Mouse (Mus musculus) adrenal gland, postnatal 10 days (tissue): Measurements from ENCODE around the gene Muc2. TPM values are rescaled to one million over a fixed set of nuclear protein-coding genes. Genes with fewer than 3 reads are reported as not detected.
"Not testable (repeated sequence)": the region's sequence is repeated elsewhere in the genome, so short reads cannot be mapped to it uniquely, and the experiment has no call there.

Source experiments
- DNase-seq: peaks from one replicate; pipeline ENCODE4 v3.0.0; 2021; ENCODE audit warnings: mixed read lengths
- long read RNA-seq, 2 experiments: library from polyadenylated mRNA; stranded (forward); transcript quantifications; one replicate each; pipeline ENCODE4 v2.0.0; 2021
- total RNA-seq, 2 experiments: library from RNA; stranded (reverse); gene quantifications; 2 replicates each; pipeline ENCODE4 v1.2.3; 2021

The Muc2 gene
- 1 to 10 TPM; 1.8 to 1.9 TPM for total RNA-seq
- long read RNA-seq, experiment 1, result 0 reads
- long read RNA-seq, experiment 2, result 0 reads

DNA sequence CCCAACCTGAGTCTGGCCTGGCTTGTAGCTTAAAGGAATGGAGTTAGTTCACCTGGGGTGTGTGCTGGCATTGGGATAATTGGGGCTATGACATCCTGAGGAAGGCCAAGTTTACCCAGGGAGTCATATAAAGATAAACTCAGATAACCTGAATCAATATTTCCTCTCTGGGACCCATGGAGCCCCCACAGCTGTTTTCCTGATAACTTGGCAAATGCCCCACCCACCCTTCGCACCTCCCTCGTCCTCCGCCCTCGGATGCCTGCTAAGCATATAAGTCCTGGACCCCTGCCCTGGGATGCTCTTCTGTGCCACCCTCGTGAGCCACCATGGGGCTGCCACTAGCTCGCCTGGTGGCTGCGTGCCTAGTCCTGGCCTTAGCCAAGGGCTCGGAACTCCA lies at the start of gene Muc2:
TSS of gene Muc2 (plus strand) at position 301 of the 400 bp plus-strand sequence.
- no peak for DNase-seq

DNA sequence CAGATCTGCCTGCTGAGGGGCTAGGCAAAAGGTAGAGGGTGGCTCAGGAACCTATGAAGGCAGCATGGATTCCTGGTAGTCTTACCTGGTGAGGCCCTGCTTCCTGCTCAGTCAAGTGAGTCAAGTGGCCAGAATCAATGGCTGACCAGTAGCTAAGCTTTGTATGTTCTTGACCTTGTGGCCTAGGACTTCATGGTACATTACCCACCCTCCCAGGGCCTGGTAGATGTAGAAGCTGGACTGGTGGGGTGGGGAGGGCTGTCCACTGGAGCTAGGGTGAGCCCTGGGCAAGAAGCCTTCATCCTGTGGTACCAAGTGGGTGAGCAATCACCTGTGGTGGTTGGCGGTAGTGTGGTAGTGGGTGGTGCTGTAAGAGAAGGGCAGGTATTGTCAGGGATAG lies 47.8 kb upstream of the Muc2 start:
- DNase-seq, result no peak

DNA sequence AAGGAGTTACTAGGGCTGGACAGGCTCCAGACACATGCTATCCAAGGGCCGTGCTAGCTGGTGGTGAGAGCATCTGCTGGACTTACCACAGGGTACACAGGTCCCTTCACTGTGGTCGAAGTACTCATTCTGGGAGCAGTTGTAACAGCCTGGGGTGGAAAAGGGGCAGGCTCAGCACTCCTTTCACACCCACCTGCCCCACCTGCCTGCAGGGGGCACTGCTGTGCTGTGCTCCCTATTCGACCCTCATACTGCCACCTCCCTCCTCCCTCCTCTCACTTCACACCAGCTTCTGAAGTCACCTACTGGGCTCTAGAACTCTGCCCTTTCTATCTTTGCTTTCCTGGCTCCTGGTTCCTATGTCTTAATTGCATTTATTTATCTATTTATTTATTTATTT lies 47.0 kb upstream of the Muc2 start:
- DNase-seq, result peak; percentile 30

DNA sequence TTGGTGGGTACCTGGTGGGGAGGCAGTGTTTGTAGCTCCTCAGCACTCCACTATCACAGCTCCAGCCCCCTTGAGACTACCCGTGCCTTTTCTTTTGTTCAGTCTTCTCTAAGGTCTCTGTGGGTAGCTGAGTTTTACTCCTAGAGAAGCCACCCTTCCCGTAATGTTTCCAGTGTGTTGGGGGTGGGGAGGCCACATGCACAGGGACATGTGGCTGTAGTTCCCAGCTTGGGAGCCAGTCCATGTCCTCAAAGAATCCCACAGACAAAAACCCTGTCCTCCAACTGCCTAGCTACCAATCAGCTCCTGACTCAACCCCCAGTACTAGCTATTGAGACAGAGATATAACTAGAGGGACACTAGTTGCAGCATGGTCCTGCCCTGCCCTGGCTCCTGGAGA lies 43.1 kb upstream of the Muc2 start:
- DNase-seq, result no peak

DNA sequence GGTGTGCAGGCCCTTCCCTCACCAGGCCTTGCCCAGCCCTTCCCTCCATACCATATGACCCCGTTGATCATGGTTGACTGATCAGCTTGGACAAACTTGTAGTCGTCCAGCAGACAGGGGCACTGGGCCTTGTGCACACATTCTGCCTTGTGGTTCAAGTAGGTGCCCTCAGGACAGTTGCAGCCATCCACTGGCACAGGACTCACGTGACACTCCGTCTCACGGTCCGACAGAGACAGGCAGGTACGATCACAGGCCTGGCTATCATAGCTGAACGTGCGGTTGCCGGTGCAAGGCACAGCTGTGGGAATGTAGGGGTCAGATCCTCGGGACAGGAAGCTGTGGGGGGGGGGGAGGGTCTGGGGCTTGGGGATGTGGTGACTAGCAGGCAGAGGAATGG lies 42.3 kb upstream of the Muc2 start:
- DNase-seq, result no peak

DNA sequence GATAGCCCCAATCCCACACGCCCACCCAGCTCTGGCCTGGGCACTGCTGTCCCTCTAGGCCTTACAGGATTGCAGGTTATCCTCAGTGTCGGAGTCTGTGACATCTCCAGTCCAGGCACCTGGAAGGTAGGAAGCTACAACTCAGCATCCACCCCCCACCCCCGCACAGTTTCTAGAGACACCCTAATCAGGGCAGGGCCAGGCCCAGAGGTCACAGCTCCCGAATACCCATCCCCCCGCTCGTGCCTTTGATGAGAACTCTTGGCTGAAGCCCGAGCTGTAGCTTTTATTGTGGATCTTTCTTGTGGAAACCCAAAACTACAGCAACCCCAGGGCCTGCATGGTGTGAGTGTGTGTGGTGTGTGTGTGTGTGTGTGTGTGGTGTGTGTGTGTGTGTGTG lies 37.9 kb upstream of the Muc2 start:
- DNase-seq, result no peak

DNA sequence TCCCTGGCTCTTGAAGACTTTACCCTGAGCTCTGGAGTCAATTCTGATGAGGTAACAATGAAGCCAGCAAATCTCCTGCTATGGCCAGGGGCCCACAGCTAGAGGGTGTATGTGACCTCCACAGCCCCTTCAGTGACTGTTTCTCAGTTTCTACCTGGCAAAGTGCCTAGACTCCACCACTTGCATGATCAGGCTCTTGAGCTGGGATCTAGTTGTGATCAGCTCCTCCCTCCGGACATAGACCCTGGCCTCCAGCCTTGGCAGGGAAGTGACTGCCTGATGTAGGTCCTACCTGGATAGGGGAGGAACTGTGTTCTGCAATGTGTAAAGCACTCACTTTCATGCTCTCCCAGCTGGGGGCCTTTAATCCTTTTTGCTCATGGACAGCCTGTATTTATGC lies 29.8 kb upstream of the Muc2 start:
- no peak for DNase-seq

DNA sequence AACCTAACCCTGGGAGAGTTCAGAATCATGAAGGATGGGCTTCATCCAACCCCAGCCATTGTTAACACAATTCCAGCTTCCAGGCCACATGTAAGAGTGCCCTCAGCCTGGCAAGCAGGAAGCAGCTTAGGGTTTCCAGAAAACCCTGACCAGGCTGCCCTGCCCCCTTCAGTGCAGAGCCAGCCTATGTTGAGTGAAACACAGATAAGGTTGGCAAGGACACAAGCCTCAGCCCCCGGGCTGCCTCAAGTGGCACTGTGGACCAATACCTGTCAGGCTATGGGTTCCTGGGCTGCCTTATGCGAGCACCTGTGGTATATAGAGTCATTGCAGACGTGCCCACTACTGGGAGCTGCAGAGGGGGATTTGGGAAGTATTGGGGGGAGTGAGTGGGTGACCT lies 28.7 kb upstream of the Muc2 start:
- no peak for DNase-seq

DNA sequence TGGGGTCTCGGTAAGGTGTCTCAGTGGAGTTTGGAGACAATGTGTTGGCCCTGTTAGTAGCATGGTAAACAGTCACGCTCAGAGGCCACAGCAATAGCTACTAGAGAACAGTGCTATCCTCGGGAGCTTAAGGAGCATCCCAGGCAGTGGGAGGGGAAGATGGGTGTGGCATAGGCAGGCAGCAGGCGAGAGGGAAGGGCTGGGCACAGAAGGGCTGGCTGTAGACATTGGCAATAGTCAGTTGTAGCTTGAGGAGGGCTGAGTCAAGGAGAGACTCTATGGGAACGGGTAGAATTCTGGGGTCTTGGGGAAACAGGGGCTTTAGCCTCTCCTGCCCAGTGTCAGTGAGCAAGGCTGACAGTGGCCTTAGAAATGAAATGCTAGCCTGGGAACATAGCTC lies 27.9 kb upstream of the Muc2 start:
- no peak for DNase-seq

DNA sequence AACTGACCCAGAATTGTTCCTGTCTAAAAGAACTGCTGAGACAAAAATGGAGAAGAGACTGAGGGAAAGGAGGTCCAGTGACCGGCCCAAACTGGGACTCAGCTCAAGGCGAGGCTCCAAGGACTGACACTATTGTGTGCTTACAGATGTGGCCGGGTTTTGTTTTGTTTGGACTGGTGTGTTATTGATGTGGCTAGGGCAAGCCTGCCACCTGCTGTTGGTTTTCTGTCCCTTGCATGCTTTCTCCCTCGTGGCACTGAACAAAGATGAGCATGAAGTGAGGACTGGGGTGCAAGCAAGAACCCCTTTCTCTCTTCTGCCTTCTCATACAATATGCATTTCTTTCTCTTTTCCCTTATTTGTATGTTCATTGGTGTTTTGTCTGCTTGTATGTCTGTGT lies 23.9 kb upstream of the Muc2 start:
- DNase-seq, result peak; percentile 61

DNA sequence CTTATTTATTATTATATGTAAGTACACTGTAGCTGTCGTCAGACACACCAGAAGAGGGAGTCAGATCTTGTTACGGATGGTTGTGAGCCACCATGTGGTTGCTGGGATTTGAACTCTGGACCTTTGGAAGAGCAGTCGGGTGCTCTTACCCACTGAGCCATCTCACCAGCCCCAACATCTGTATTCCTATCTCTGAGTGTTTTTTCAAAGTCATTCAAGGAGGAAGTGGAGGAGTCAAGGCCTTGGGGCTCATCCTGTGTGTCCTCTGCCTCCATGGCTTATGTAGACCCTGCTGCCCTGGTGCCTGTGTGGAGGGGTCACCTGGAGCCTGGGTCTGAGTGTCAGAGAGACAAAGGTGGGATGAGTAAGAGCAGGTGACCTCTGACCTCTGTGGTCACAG lies 21.0 kb upstream of the Muc2 start:
- not testable (repeated sequence) for DNase-seq

DNA sequence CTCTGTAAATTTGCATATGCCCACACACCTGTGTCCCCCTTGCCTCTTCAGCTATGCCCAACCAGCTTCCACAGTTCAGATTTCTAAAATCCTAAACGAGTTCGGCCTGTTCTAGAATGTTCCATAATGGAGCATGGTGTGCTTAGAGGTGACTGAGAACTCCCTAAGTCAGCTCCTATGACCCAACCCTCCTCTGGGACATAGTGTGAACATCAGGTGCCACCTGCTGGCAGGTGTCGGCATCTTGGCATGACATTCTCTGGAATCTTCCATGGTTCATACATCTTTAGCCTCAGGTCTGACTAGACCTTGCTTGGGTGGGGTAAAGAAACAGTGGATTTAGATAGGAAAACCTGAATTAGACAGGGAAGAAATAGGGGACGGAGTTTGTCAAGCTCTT lies 19.1 kb upstream of the Muc2 start:
- peak; percentile 19 for DNase-seq

DNA sequence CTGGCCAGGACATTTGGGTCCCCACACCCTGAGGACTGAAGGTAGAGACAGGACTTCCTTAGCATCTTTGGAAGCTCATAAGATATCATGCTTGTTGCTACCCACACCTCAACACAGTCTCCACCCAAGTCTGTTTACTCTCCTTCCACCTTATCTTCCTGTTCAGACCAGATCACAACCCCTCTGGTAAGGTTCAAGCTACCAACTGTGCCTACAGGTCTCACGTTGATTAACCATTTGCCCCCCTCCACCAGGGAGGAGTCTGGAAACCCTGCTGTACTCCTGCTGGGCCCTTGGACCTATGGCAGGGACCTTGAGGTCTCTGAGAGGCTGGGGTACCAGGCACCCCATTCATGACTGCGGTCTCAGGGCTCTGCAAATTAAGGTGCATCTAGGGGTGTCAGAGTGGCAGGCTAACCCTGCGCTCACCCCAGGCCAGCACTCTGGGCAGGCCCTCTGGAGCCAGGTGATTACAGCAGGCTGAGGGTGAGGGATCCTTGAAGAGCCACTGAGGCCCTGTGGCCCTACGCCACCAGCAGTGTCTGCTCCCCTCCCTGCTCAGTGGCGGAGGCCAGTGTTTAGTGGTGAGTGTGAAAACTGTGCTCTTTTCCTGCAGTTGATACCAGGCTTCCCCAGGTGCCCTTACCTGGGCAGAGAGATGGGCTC lies 18.4 kb upstream of the Muc2 start:
- no peak for DNase-seq

DNA sequence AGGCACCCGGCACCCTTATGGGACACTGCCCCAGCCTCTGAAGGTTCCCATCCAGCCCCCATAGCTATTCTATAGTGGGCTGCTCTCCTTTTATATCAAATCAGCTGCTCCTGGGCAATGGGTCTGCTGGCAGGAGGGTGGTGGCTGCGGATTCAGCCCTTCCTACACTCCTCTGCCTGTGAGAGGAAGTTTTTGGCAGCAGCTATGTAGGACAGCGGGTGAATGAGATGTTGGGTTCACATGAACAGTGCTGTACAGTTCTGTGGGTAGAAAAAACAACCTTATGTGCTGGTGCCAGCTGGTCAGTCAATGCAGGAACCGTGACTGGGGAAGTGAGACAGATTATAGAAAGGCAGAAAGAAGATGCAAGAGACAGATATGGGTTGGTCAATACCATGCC lies 11.2 kb upstream of the Muc2 start:
- DNase-seq, result no peak

DNA sequence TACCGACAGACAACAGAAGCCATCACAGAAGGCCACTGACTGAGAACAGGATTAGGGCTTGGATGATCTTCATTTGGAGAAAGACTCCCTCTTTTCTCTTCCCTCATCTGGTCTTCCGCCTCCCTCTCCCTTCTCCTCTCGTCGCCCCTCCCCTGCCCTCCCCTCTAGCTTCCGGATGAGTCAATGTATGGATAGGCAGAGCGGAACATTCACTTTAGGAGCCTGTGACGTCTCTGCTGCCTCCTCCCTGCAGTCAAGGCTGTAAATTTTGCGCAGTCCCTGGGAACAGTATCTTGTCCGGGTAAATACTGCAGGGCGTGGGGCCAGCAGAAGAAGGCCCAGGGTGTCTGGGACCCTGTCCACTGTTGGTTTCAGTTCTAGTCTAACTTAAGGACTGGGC lies 2.8 kb upstream of the Muc2 start:
- no peak for DNase-seq

DNA sequence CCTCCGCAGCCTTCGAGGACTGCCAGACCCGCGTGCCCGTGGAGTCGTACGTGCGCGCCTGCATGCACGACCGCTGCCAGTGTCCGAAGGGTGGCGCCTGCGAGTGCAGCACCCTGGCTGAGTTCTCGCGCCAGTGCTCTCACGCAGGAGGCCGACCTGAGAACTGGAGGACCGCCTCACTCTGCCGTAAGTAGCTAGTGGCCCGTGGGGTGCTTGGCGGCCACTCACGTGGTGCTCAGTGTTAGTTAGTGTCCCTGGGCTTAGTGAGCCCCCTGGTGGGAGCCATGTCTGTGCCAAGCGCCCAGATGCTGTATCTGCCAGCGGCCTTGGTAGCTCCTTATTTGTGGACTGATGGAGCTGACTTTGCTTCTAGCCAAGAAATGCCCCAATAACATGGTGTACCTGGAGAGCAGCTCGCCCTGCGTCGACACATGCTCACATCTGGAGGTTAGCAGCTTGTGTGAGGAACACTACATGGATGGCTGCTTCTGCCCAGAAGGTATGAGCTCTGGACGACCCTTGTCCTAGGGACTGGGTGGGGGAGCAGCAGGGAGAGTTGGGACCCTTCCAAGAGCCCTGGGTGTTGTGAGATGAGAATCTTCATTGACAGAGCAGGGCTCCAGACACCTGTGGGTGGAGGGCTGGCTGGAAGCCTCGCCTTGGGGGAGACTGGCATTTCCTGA lies 3.6 kb downstream of the Muc2 start:
- DNase-seq, result peak; percentile 13

DNA sequence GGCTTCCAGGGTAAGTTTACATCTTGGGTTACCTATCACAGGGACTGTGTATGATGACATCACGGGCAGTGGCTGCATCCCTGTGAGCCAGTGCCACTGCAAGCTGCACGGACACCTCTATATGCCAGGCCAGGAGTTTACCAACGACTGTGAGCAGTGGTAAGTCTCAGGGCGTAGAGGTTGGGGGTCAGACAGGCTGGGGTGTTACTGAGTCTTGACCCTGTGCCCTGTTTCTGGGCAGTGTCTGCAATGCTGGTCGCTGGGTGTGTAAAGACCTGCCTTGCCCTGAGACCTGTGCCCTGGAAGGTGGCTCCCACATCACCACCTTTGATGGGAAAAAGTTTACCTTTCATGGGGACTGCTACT lies 4.1 kb downstream of the Muc2 start:
- no peak for DNase-seq

DNA sequence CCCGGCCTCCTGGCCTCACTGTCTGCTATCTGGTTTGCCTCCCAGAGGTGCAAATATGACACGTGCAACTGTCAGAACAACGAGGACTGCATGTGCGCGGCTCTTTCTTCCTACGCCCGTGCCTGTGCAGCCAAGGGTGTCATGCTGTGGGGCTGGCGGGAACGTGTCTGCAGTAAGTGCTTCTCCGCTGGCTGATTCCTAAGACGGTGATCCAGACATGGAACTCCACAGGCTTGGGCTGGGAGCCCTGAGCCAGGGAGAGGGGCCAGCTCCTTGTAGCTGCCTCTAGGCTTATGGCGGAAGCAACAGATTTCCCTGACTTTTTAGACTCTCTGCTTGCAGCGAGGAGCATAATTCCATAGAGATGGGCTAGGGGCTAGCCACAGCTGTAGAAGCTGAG lies 6.4 kb downstream of the Muc2 start:
- no peak for DNase-seq

DNA sequence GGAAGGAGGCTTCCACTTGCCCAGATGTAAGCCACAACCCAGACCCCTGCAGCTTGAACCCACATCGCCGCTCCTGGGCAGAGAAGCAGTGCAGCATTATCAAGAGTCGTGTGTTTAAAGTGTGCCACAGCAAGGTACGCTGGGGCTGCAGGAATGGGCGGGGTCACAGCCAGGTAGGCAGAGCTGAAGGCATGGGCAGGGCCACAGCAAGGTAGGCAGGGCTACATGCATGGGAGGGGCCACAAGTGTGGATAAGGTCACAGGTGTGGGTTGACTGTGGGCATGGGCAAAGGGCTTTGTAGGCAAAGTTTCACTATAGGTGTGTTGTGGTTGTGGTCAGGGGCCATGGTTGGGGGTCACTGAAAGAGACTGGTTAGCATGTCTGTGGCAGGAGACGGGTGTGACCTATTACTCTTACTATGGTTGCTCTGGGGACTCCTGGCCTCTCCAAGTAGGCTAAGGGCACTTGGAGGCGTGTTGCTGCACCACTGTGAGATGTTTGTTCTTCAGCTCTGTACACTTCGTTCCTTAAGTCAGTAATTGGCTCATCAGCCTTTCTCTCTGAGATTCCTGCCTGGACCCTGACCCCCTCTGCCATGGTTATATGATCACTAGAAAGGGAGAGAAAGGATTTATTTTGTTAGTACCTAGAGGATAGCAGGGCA lies 9.5 kb downstream of the Muc2 start:
- peak; percentile 22 for DNase-seq

DNA sequence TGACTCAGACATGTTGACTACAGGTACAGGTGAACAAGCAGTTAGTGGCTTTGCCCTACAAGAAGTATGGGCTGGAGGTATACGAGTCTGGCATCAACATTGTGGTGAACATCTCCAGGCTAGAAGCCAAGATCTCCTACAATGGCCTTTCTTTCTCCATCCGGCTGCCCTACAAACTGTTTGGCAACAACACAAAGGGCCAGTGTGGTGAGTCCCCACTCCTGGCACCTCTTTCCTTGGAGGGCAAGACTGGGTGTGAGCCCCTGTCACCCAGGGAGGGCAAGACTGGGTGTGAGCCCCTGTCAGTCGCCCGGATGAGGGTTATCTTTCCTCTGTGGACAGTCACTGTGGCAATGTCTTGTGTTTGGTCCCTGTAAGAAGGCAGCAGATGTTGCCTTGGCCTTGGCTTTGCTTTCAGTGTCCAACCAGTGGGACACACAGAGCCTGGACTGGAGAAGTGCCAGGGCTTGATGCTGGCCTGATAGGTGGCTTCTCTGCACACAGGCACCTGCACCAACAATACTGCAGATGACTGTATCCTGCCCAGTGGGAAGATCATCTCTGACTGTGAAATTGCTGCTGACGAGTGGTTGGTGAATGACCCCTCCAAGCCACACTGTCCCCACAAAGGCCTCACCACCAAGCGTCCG lies 57.4 kb downstream of the Muc2 start:
- DNase-seq, result no peak

DNA sequence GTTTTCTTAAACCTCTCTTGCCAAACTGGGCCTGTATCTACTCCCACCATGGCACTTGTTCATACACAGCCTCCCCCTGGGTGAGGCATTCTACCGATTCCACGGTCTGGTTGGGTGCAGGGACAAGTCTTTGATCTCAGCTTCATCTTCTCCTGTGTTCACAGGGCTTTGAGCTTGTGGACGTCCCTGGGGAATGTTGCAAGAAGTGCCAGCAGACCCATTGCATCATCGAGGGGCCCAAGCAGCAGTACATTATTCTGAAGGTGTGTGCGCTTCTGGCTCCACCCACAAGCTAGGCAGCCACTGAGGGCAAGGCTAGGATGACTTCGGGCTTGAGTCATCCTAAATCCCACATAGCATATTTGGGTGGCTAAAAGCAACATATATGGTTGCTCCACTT lies 62.4 kb downstream of the Muc2 start:
- no peak for DNase-seq

DNA sequence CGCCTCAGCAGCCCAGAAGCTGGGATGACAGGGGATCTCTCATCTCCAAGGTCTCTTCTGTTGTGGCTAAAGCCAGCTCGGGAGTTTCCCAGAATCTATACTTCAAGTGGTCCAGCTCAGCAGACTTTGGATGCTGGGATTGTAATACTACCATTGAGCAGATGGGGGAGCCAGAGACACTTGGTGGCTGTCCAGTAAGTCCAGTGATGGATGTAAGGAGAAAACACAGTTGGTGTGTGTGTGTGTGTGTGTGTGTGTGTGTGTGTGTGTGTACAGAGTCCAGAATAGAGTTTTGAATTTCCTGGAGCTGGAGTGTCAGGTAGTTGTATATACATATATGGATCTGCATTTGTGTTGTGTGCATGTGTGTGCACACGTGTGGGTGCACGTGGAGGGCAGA lies 65.7 kb downstream of the Muc2 start:
- DNase-seq, result peak; percentile 82

DNA sequence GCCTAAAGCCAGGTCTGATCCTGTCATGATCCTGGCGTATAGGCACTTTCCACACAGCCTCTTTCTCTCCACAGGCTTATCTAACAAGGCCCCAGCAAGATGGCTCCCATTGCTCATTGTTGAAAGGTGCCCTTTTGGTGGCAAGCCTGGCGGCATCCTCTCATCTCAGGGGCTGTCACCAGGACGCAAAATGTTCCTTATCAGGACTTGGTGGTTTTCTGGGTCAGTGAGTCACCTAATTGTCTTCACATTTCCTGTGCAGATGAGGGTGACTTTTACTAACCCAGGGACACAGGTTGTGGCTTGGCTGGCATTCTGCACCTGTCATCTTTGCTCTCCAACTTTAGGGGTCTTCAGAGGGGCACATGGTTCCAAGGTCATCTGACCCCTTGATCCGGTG lies 68.2 kb downstream of the Muc2 start:
- no peak for DNase-seq
